Mouse (Mus musculus) midbrain, embryonic 10.5 days (tissue): Measurements from ENCODE around the gene Sim2. TPM values are rescaled to one million over a fixed set of nuclear protein-coding genes. Genes with fewer than 3 reads are reported as not detected.

Experiments used
- DNase-seq: peaks from one replicate; pipeline ENCODE4 v3.0.0-alpha.2; 2017; ENCODE audit warnings: low spot score
- H3K27ac ChIP-seq: fragments of 300-500 bp; sonication (generic); replicated peaks from 2 replicates; pipeline ENCODE4 v1.5.1; 2016; ENCODE audit warnings: mild to moderate bottlenecking
- H3K27me3 ChIP-seq: fragments of 300-500 bp; sonication (generic); 2 replicates; pipeline ENCODE4 v1.6.1; 2016; ENCODE audit warnings: low read depth, mild to moderate bottlenecking; ENCODE audit not compliant: poor library complexity, severe bottlenecking
- H3K36me3 ChIP-seq: fragments of 300-500 bp; sonication (generic); 2 replicates; pipeline ENCODE4 v1.6.1; 2016; ENCODE audit warnings: mild to moderate bottlenecking, moderate library complexity
- H3K4me1 ChIP-seq: fragments of 300-500 bp; sonication (generic); 2 replicates; pipeline ENCODE4 v1.6.1; 2016
- H3K4me3 ChIP-seq: fragments of 300-500 bp; sonication (generic); 2 replicates; pipeline ENCODE4 v1.5.1; 2016; ENCODE audit warnings: mild to moderate bottlenecking, moderate library complexity
- H3K9me3 ChIP-seq: fragments of 300-500 bp; sonication (generic); replicated peaks from 2 replicates; pipeline ENCODE4 v1.6.1; 2016; ENCODE audit warnings: mild to moderate bottlenecking
- WGBS: fragments of 180-500 bp; shearing (Covaris S2); methylation state at CpG from one replicate; pipeline ENCODE4 v1.1.7; 2016; 5-methylcytosine and 5-hydroxymethylcytosine counted together
- polyA plus RNA-seq: library from polyadenylated mRNA; unstranded; fragments of >200 nt; fragmentation: Nextera tagmentation; extraction: Ambion mirVana; gene quantifications from 2 replicates; pipeline ENCODE4 v1.2.1, GENCODE M21; 2016

Sim2 gene
- 2.8 and 2.9 TPM in 2 replicates for polyA plus RNA-seq

- peak; percentile 64 for DNase-seq
- under 1% methylated on average over 84 of the region's 96 CpGs for WGBS
- Histone ChIP-seq H3K27ac (peak within 1 kb of the TSS; percentile 83), H3K4me3 (peak within 1 kb of the TSS; percentile 53), H3K4me1 (peaks cover 51% of the 10 kb centered on the region), H3K36me3 (no peaks in the 10 kb centered on the region), H3K27me3 (peaks cover 100% of the 10 kb centered on the region), H3K9me3 (no peaks in the 10 kb centered on the region)
Measured at GRCm38 (mm10) chr16:94084711-94085602, at the start of gene Sim2. Gene Sim2, plus strand, starts transcription at chr16:94084931.

- Histone ChIP-seq H3K9me3 (no peaks in the 10 kb centered on the region), H3K36me3 (no peaks in the 10 kb centered on the region), H3K4me3 (no peak overlapping the region), H3K27ac (no peak overlapping the region), H3K4me1 (peaks cover 21% of the 10 kb centered on the region), H3K27me3 (peaks cover 51% of the 10 kb centered on the region)
- WGBS, result 92% methylated on average over 7 of the region's 7 CpGs
- no peak for DNase-seq
Measured at GRCm38 (mm10) chr16:94037280-94037679, 47.5 kb upstream of the Sim2 start.

- DNase-seq, result peak; percentile 67
- Histone ChIP-seq H3K4me1 (peaks cover 21% of the 10 kb centered on the region), H3K4me3 (no peak overlapping the region), H3K27me3 (peaks cover 63% of the 10 kb centered on the region), H3K27ac (no peak overlapping the region), H3K9me3 (no peaks in the 10 kb centered on the region), H3K36me3 (no peaks in the 10 kb centered on the region)
- 72% methylated on average over 12 of the region's 12 CpGs for WGBS
Measured at GRCm38 (mm10) chr16:94038272-94038985, 46.3 kb upstream of the Sim2 start.

GRCm38 (mm10) chr16:94038986-94039341, 45.8 kb upstream of the Sim2 start:
- H3K36me3 ChIP-seq, result no peaks in the 10 kb centered on the region
- WGBS, result 91% methylated on average over 9 of the region's 9 CpGs
- H3K9me3 ChIP-seq, result no peaks in the 10 kb centered on the region
- no peak overlapping the region for H3K27ac ChIP-seq
- H3K27me3 ChIP-seq, result peaks cover 68% of the 10 kb centered on the region
- DNase-seq, result no peak
- peaks cover 21% of the 10 kb centered on the region for H3K4me1 ChIP-seq
- H3K4me3 ChIP-seq, result no peak overlapping the region

GRCm38 (mm10) chr16:94040485-94040884, 44.2 kb upstream of the Sim2 start:
- peak overlapping the region; percentile 79 for H3K27ac ChIP-seq
- H3K36me3 ChIP-seq, result no peaks in the 10 kb centered on the region
- no peaks in the 10 kb centered on the region for H3K9me3 ChIP-seq
- peaks cover 21% of the 10 kb centered on the region for H3K4me1 ChIP-seq
- H3K27me3 ChIP-seq, result peaks cover 63% of the 10 kb centered on the region
- WGBS, result 17% methylated on average over 16 of the region's 16 CpGs
- peak overlapping the region; percentile 40 for H3K4me3 ChIP-seq
- peak; percentile 46 for DNase-seq

- H3K4me3 ChIP-seq, result peak overlapping the region; percentile 40
- H3K36me3 ChIP-seq, result no peaks in the 10 kb centered on the region
- WGBS, result 45% methylated on average over 18 of the region's 18 CpGs
- peak overlapping the region; percentile 63 for H3K27ac ChIP-seq
- H3K27me3 ChIP-seq, result peaks cover 56% of the 10 kb centered on the region
- H3K9me3 ChIP-seq, result no peaks in the 10 kb centered on the region
- peaks cover 21% of the 10 kb centered on the region for H3K4me1 ChIP-seq
- DNase-seq, result peak; percentile 32
Measured at GRCm38 (mm10) chr16:94041065-94041712, 43.5 kb upstream of the Sim2 start.

GRCm38 (mm10) chr16:94043797-94044196, 40.9 kb upstream of the Sim2 start:
- Histone ChIP-seq H3K4me3 (no peak overlapping the region), H3K27ac (no peak overlapping the region), H3K27me3 (peaks cover 48% of the 10 kb centered on the region), H3K36me3 (no peaks in the 10 kb centered on the region), H3K9me3 (no peaks in the 10 kb centered on the region), H3K4me1 (peaks cover 21% of the 10 kb centered on the region)
- no peak for DNase-seq
- 96% methylated on average over 1 of the region's 1 CpGs for WGBS

GRCm38 (mm10) chr16:94044996-94045395, 39.7 kb upstream of the Sim2 start:
- H3K36me3 ChIP-seq, result no peaks in the 10 kb centered on the region
- WGBS, result 62% methylated on average over 7 of the region's 7 CpGs
- peaks cover 17% of the 10 kb centered on the region for H3K4me1 ChIP-seq
- no peaks in the 10 kb centered on the region for H3K9me3 ChIP-seq
- H3K27ac ChIP-seq, result no peak overlapping the region
- H3K4me3 ChIP-seq, result no peak overlapping the region
- DNase-seq, result no peak
- H3K27me3 ChIP-seq, result peaks cover 36% of the 10 kb centered on the region

GRCm38 (mm10) chr16:94050368-94050767, 34.4 kb upstream of the Sim2 start:
- Histone ChIP-seq H3K9me3 (no peaks in the 10 kb centered on the region), H3K27me3 (no peaks in the 10 kb centered on the region), H3K27ac (no peak overlapping the region), H3K4me1 (no peaks in the 10 kb centered on the region), H3K4me3 (no peak overlapping the region), H3K36me3 (no peaks in the 10 kb centered on the region)
- DNase-seq, result no peak
- 95% methylated on average over 3 of the region's 3 CpGs for WGBS

- no peaks in the 10 kb centered on the region for H3K36me3 ChIP-seq
- H3K9me3 ChIP-seq, result no peaks in the 10 kb centered on the region
- DNase-seq, result no peak
- no peaks in the 10 kb centered on the region for H3K4me1 ChIP-seq
- no peak overlapping the region for H3K27ac ChIP-seq
- 93% methylated on average over 12 of the region's 12 CpGs for WGBS
- H3K27me3 ChIP-seq, result no peaks in the 10 kb centered on the region
- H3K4me3 ChIP-seq, result no peak overlapping the region
Measured at GRCm38 (mm10) chr16:94055176-94055575, 29.6 kb upstream of the Sim2 start.

- WGBS, result 68% methylated on average over 8 of the region's 8 CpGs
- H3K27me3 ChIP-seq, result no peaks in the 10 kb centered on the region
- no peaks in the 10 kb centered on the region for H3K36me3 ChIP-seq
- DNase-seq, result no peak
- H3K9me3 ChIP-seq, result no peaks in the 10 kb centered on the region
- no peak overlapping the region for H3K4me3 ChIP-seq
- no peak overlapping the region for H3K27ac ChIP-seq
- H3K4me1 ChIP-seq, result no peaks in the 10 kb centered on the region
Measured at GRCm38 (mm10) chr16:94055576-94055975, 29.2 kb upstream of the Sim2 start.

- DNase-seq, result no peak
- WGBS, result 72% methylated on average over 9 of the region's 9 CpGs
Measured at GRCm38 (mm10) chr16:94059820-94060219, 24.9 kb upstream of the Sim2 start.

More at GRCm38 (mm10) chr16:94059820-94060219, 24.9 kb upstream of the Sim2 start:
- H3K4me3 ChIP-seq, result no peak overlapping the region
- H3K27ac ChIP-seq, result no peak overlapping the region
- H3K36me3 ChIP-seq, result no peaks in the 10 kb centered on the region
- no peaks in the 10 kb centered on the region for H3K4me1 ChIP-seq
- no peaks in the 10 kb centered on the region; the same call in none of the 2 replicates for H3K27me3 ChIP-seq
- H3K9me3 ChIP-seq, result no peaks in the 10 kb centered on the region
